Mouse (Mus musculus) lung, postnatal 0 days (tissue): ENCODE results near the gene Cd79b. TPM values are rescaled to one million over a fixed set of nuclear protein-coding genes. Genes with fewer than 3 reads are reported as not detected.

Source experiments
- ATAC-seq: fragments of 200-750 bp; cut with Nextera tagmentation; 2 replicates; pipeline ENCODE4 v1.8.0; 2017; ENCODE audit warnings: moderate library complexity
- DNase-seq: peaks from one replicate; pipeline ENCODE4 v3.0.0-alpha.2; 2016; ENCODE audit warnings: low spot score
- H3K27ac ChIP-seq: fragments of 300-500 bp; sonication (generic); 2 replicates; pipeline ENCODE4 v1.5.1; 2014; ENCODE audit warnings: antibody characterized with exemption, mild to moderate bottlenecking, low read length, mixed read lengths
- H3K27me3 ChIP-seq: fragments of 300-500 bp; sonication (generic); replicated peaks from 2 replicates; pipeline ENCODE4 v1.6.1; 2014; ENCODE audit warnings: low read length, mixed read lengths; ENCODE audit not compliant: insufficient read depth
- H3K36me3 ChIP-seq: fragments of 300-500 bp; sonication (generic); 2 replicates; pipeline ENCODE4 v1.6.1; 2014; ENCODE audit warnings: low read length, mixed read lengths; ENCODE audit not compliant: insufficient read depth
- H3K4me1 ChIP-seq: fragments of 300-500 bp; sonication (generic); 2 replicates; pipeline ENCODE4 v1.6.1; 2014; ENCODE audit warnings: antibody characterized with exemption, low read depth, low read length, mixed read lengths; ENCODE audit not compliant: insufficient read depth
- H3K4me2 ChIP-seq: fragments of 300-500 bp; sonication (generic); replicated peaks from 2 replicates; pipeline ENCODE4 v1.6.1; 2014; ENCODE audit warnings: low read depth, mild to moderate bottlenecking, low read length, moderate library complexity, mixed read lengths
- H3K4me3 ChIP-seq: fragments of 300-500 bp; sonication (generic); 2 replicates; pipeline ENCODE4 v1.5.1; 2014; ENCODE audit warnings: low read depth, low read length
- H3K9ac ChIP-seq: fragments of 300-500 bp; sonication (generic); replicated peaks from 2 replicates; pipeline ENCODE4 v1.6.1; 2014; ENCODE audit warnings: low read depth, mild to moderate bottlenecking
- H3K9me3 ChIP-seq: fragments of 300-500 bp; sonication (generic); 2 replicates; pipeline ENCODE4 v1.6.1; 2016; ENCODE audit warnings: low read length, mixed read lengths
- CTCF ChIP-seq: IDR thresholded peaks from 2 replicates; pipeline ENCODE4 v1.5.1; 2016; ENCODE audit warnings: antibody characterized with exemption, mild to moderate bottlenecking
- EP300 ChIP-seq: IDR thresholded peaks from 2 replicates; pipeline ENCODE4 v1.6.1; 2016; ENCODE audit warnings: antibody characterized with exemption, mild to moderate bottlenecking, control low read depth
- WGBS: fragments of 180-500 bp; shearing (Covaris S2); extraction: QIAGEN DNeasy Blood & Tissue Kit; methylation state at CpG from one replicate; pipeline ENCODE4 v1.1.7; 2014; 5-methylcytosine and 5-hydroxymethylcytosine counted together
- polyA plus RNA-seq: library from polyadenylated mRNA; unstranded; fragments of >200 nt; fragmentation: Nextera tagmentation; extraction: Ambion mirVana; gene quantifications from 2 replicates; pipeline ENCODE4 v1.2.1, GENCODE M21; 2015

The Cd79b gene
- polyA plus RNA-seq, 1 experiment from 2014 or later: 11.8 TPM

GRCm38 (mm10) chr11:106268326-106269059 is 46.1 kb downstream of the Cd79b start:
- no peaks in the 10 kb centered on the region for H3K27me3 ChIP-seq
- 29% methylated on average over 8 of the region's 8 CpGs for WGBS
- peak overlapping the region; percentile 38 for H3K4me2 ChIP-seq
- peak overlapping the region; percentile 17; the same call in 1 of the 2 replicates for H3K4me3 ChIP-seq
- peaks cover 30% of the 10 kb centered on the region for H3K36me3 ChIP-seq
- DNase-seq (peak; percentile 84), ATAC-seq (peak; percentile 10; the same call in 1 of the 2 replicates)
- H3K9me3 ChIP-seq: no peaks in the 10 kb centered on the region
- H3K9ac ChIP-seq: peak overlapping the region; percentile 27; the same call in 1 of the 2 replicates
- TF ChIP-seq CTCF (no peak), EP300 (peak; percentile 26; the same call in 1 of the 2 replicates)
- H3K4me1 ChIP-seq: peaks cover 20% of the 10 kb centered on the region
- peak overlapping the region; percentile 84 for H3K27ac ChIP-seq

GRCm38 (mm10) chr11:106267871-106268270 is 46.7 kb downstream of the Cd79b start:
- TF ChIP-seq EP300: no peak
- TF ChIP-seq CTCF: no peak
- Histone ChIP-seq H3K36me3 (peaks cover 35% of the 10 kb centered on the region), H3K9ac (no peak overlapping the region), H3K4me1 (peaks cover 20% of the 10 kb centered on the region), H3K27ac (peak overlapping the region; percentile 84), H3K4me3 (0 out of 2 replicates have a peak overlapping the region, but pooled peaks have one; percentile 17), H3K9me3 (no peaks in the 10 kb centered on the region), H3K27me3 (no peaks in the 10 kb centered on the region), H3K4me2 (peak overlapping the region; percentile 38)
- DNase-seq (no peak), ATAC-seq (no peak)
- 64% methylated on average over 5 of the region's 5 CpGs for WGBS

- peak; percentile 50 for DNase-seq
These were observed 47.2 kb downstream of the Cd79b start for GRCm38 (mm10) chr11:106267311-106267852.

GRCm38 (mm10) chr11:106266431-106266830 is 48.1 kb downstream of the Cd79b start:
- peaks cover 20% of the 10 kb centered on the region for H3K4me1 ChIP-seq
- peaks cover 44% of the 10 kb centered on the region for H3K36me3 ChIP-seq
- H3K4me3 ChIP-seq: no peak overlapping the region
- no peak overlapping the region for H3K9ac ChIP-seq
- H3K4me2 ChIP-seq: no peak overlapping the region
- TF ChIP-seq EP300 (no peak), CTCF (no peak)
- no peaks in the 10 kb centered on the region for H3K27me3 ChIP-seq
- ATAC-seq: no peak
- 92% methylated on average over 10 of the region's 10 CpGs for WGBS
- no peak overlapping the region for H3K27ac ChIP-seq
- no peak for DNase-seq
- no peaks in the 10 kb centered on the region for H3K9me3 ChIP-seq

More at GRCm38 (mm10) chr11:106267311-106267852, 47.2 kb downstream of the Cd79b start:
- ATAC-seq: no peak
- no peak for TF ChIP-seq EP300
- no peak for TF ChIP-seq CTCF
- Histone ChIP-seq H3K27ac (peak overlapping the region; percentile 84), H3K4me3 (no peak overlapping the region), H3K36me3 (peaks cover 40% of the 10 kb centered on the region), H3K27me3 (no peaks in the 10 kb centered on the region), H3K9ac (no peak overlapping the region), H3K4me1 (peaks cover 20% of the 10 kb centered on the region), H3K4me2 (no peak overlapping the region; the same call in 1 of the 2 replicates), H3K9me3 (no peaks in the 10 kb centered on the region)
- WGBS: 60% methylated on average over 15 of the region's 15 CpGs

GRCm38 (mm10) chr11:106265570-106265969 is 49.0 kb downstream of the Cd79b start:
- WGBS: 82% methylated on average over 4 of the region's 4 CpGs
- Histone ChIP-seq H3K4me1 (peaks cover 19% of the 10 kb centered on the region), H3K27me3 (no peaks in the 10 kb centered on the region), H3K4me3 (no peak overlapping the region), H3K9ac (no peak overlapping the region), H3K9me3 (no peaks in the 10 kb centered on the region), H3K36me3 (peaks cover 44% of the 10 kb centered on the region), H3K27ac (no peak overlapping the region), H3K4me2 (no peak overlapping the region)
- ATAC-seq: no peak
- no peak for DNase-seq
- no peak for TF ChIP-seq EP300
- TF ChIP-seq CTCF: no peak

GRCm38 (mm10) chr11:106264988-106265387 is 49.6 kb downstream of the Cd79b start:
- no peak overlapping the region for H3K4me2 ChIP-seq
- peaks cover 44% of the 10 kb centered on the region for H3K36me3 ChIP-seq
- H3K4me1 ChIP-seq: peaks cover 16% of the 10 kb centered on the region
- WGBS: 86% methylated on average over 15 of the region's 15 CpGs
- ATAC-seq (no peak), DNase-seq (no peak)
- no peaks in the 10 kb centered on the region for H3K9me3 ChIP-seq
- no peaks in the 10 kb centered on the region for H3K27me3 ChIP-seq
- H3K9ac ChIP-seq: no peak overlapping the region
- no peak overlapping the region for H3K4me3 ChIP-seq
- TF ChIP-seq CTCF: no peak
- TF ChIP-seq EP300: no peak
- no peak overlapping the region for H3K27ac ChIP-seq
